Comparison of ENCODE assay signal across 28 mouse cellular contexts in the genomic region with DNA sequence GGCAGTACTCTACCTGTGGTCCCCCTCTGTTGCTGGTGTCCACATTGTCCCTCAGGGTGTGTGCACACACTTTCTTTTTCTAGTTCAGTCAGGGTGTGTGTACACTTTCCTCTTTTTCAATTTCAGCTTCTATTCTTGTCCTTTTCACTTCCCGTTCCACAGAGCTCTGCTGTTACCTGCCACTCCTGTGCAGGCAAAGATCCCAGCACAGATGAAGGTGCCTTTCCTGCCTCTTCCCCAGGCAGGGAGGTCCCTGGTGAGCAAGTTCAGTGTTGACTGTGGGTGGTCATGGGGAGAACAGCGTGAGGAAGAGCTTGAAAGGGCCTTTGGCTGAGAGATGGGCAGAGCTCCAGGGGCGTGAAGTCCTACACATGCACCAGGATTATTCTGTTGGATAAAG.
A peak's percentile ranks its signal among the peaks of the same experiment; 100 is the strongest.
DNase-seq lines count a peak whose midpoint lies in the region; ATAC-seq and TF ChIP-seq lines count a peak whose summit lies in the region.
"Had no signal": no experiment of that assay in that cellular context is flagged by ENCODE, and none has a peak within 500 bp of the region (broad histone marks: within the 10 kb centered on the region; RNA-seq: fewer than 3 reads in every experiment).

No protein-coding gene starts in this region.

- intact Hi-C loops in left cerebral cortex, adult 2 months (cut with DNase I): no loop called here

- peak overlapping the region; percentile 21 for H3K27ac ChIP-seq in left cerebral cortex, adult 2 months
- H3K27ac ChIP-seq: heart, embryonic 10.5 days; heart, embryonic 15.5 days; hindbrain, embryonic 13.5 days; kidney, postnatal 0 days; limb, embryonic 12.5 days; liver, embryonic 15.5 days; neural tube, embryonic 12.5 days had no signal

- DNase-seq in left cerebral cortex, adult 2 months (ENCODE audit: extremely low spot score in 1 of 2, low spot score in 2 of 2): no peak
- no peak for DNase-seq in left cerebral cortex, adult 8-10 months (ENCODE audit: low spot score in 2 of 2)
- DNase-seq in B cell, adult 2 months: peak; percentile 6 to 8
- peak; percentile 37 for DNase-seq in splenic B cell, adult 2 months (ENCODE audit: low read depth, low spot score)
- no peak for DNase-seq in c-Kit-positive CD71-positive TER-119-positive erythroid progenitor cells, embryonic 14.5 days (ENCODE audit: low spot score)
- no peak for DNase-seq in layer of hippocampus, postnatal 14 days (ENCODE audit: low spot score in 2 of 2)
- DNase-seq: adrenal gland, adult 8-10 months; cerebellum, adult 11 months; cerebellum, adult 9-11 months; gastrocnemius, postnatal 10 days; heart, postnatal 36 days; kidney, adult 8-10 months; kidney, postnatal 4 days; lung, embryonic 14.5 days; lung, postnatal 14 days had no signal

- no peaks in the 10 kb centered on the region for H3K27me3 ChIP-seq in splenic B cell, adult 2 months (ENCODE audit: control insufficient read depth, insufficient read depth, low read length, poor library complexity, severe bottlenecking)
- H3K27me3 ChIP-seq: heart, embryonic 15.5 days; hindbrain, embryonic 13.5 days; limb, embryonic 12.5 days; liver, embryonic 15.5 days; neural tube, embryonic 12.5 days had no signal

- H3K4me3 ChIP-seq in left cerebral cortex, adult 2 months: no peak overlapping the region
- H3K4me3 ChIP-seq: erythroblast, embryonic 14.5 days; heart, embryonic 10.5 days; heart, embryonic 15.5 days; hindbrain, embryonic 13.5 days; limb, embryonic 12.5 days; liver, embryonic 15.5 days; myocyte; neural tube, embryonic 12.5 days had no signal

- peaks cover 4% of the 10 kb centered on the region; the same call in 1 of the 2 replicates for H3K36me3 ChIP-seq in splenic B cell, adult 2 months (ENCODE audit: control insufficient read depth, insufficient read depth, low read length, poor library complexity, severe bottlenecking)
- H3K36me3 ChIP-seq: heart, embryonic 15.5 days; hindbrain, embryonic 13.5 days; limb, embryonic 12.5 days; liver, embryonic 15.5 days; neural tube, embryonic 12.5 days had no signal

- ATAC-seq in hematopoietic stem cell, adult 5-6 weeks (replicated peaks in 1 of 2; ENCODE audit: insufficient read depth in 1 of 2, low FRiP score in 2 of 2, low TSS enrichment in 1 of 2, low read depth in 1 of 2, poor library complexity in 2 of 2, severe bottlenecking in 2 of 2): peak; percentile 51 to 59; a peak in 3 of 4 replicates
- ATAC-seq: forebrain, embryonic 16.5 days; intestine, embryonic 16.5 days; midbrain, embryonic 16.5 days had no signal

- no peak for TF ChIP-seq CTCF in left cerebral cortex, adult 2 months (IDR thresholded peaks at IDR 0.05)

Comparison
In these comparisons a context has a peak if more than half of its experiments do, and no peak if none do; other contexts are left out.
1. DNase-seq: peak in B cell, adult 2 months (2 of 2) and splenic B cell, adult 2 months (single experiment); none in left cerebral cortex, adult 2 months (0 of 2), left cerebral cortex, adult 8-10 months (0 of 2), c-Kit-positive CD71-positive TER-119-positive erythroid progenitor cells, embryonic 14.5 days (single experiment) and layer of hippocampus, postnatal 14 days (0 of 2).